Mouse (Mus musculus) spleen, adult 2 months (tissue): ENCODE measurements around the gene Nectin2. TPM values are rescaled to one million over a fixed set of nuclear protein-coding genes. Genes with fewer than 3 reads are reported as not detected.

ENCODE experiments used
- DNase-seq, 2 experiments: peaks; one replicate each; pipeline versions ENCODE4 v3.0.0 to v3.0.0-alpha.2; 2012 to 2021; ENCODE audit warnings: low spot score in 2 of 2, low read depth in 1 of 2
- H3K27ac ChIP-seq: fragments of 200-500 bp; 2 replicates; pipeline ENCODE4 v1.5.1; 2012; ENCODE audit warnings: low read length, inconsistent platforms; ENCODE audit not compliant: insufficient read depth
- H3K27me3 ChIP-seq: fragments of 200-500 bp; 2 replicates; pipeline ENCODE4 v1.6.1; 2012; ENCODE audit warnings: mild to moderate bottlenecking, moderate library complexity, low read length, inconsistent platforms; ENCODE audit not compliant: control insufficient read depth, insufficient read depth
- H3K36me3 ChIP-seq: fragments of 200-500 bp; 2 replicates; pipeline ENCODE4 v1.6.1; 2012; ENCODE audit warnings: mild to moderate bottlenecking, low read length, inconsistent platforms; ENCODE audit not compliant: control insufficient read depth, insufficient read depth
- H3K4me1 ChIP-seq: fragments of 200-500 bp; 2 replicates; pipeline ENCODE4 v1.6.1; 2011; ENCODE audit warnings: inconsistent platforms; ENCODE audit not compliant: control insufficient read depth, insufficient read depth, insufficient read length
- H3K4me3 ChIP-seq: fragments of 200-500 bp; 2 replicates; pipeline ENCODE4 v1.5.1; 2011; ENCODE audit warnings: mild to moderate bottlenecking, inconsistent platforms; ENCODE audit not compliant: insufficient read depth, insufficient read length; ENCODE audit errors: extremely low read depth
- CTCF ChIP-seq: fragments of 200-500 bp; IDR thresholded peaks from 2 replicates; pipeline ENCODE4 v1.5.1; 2011; ENCODE audit warnings: mild to moderate bottlenecking, inconsistent platforms; ENCODE audit not compliant: insufficient read depth, insufficient read length, insufficient replicate concordance; ENCODE audit errors: extremely low read depth
- POLR2A ChIP-seq: fragments of 200-500 bp; IDR thresholded peaks from 2 replicates; pipeline ENCODE4 v1.6.1; 2011; ENCODE audit warnings: low read depth, low read length, inconsistent platforms
- WGBS: fragments of 180-500 bp; shearing (Covaris S2); methylation state at CpG from one replicate; pipeline ENCODE4 v1.1.7; 2018; 5-methylcytosine and 5-hydroxymethylcytosine counted together
- polyA plus RNA-seq: library from polyadenylated mRNA; depleted of rRNA; stranded (reverse); fragments of >200 nt; gene quantifications from 2 replicates; pipeline ENCODE4 v1.2.3, GENCODE M21; 2012

The Nectin2 gene
- polyA plus RNA-seq, 1 experiment, result 24.4 TPM

DNA sequence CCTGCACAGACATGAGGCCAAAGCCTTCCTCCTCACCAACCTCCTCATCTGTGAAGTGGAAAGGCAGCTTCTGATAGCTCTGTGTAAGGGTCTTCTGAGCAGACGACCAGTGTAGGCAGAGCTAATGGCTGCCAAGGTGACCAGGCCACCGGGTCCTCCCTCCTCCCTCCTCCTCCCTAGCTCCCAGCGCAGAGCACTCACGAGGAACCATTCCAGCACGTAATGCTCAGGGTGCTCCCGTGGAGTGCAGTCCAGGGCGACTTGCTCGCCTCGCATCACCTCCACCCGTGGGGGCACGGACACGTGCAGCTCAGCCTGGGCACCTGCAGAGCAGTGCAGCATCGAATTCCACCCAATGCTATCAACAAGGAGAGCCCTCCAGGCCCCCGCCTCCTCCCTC, 18.0 kb upstream of the Nectin2 start:
- DNase-seq, result no peak
- Histone ChIP-seq H3K36me3 (no peaks in the 10 kb centered on the region), H3K27me3 (peaks cover 15% of the 10 kb centered on the region), H3K4me3 (no peak overlapping the region), H3K4me1 (peaks cover 8% of the 10 kb centered on the region), H3K27ac (no peak overlapping the region)
- 89% methylated on average over 14 of the region's 14 CpGs for WGBS
- TF ChIP-seq CTCF (no peak), POLR2A (no peak)

- Histone ChIP-seq H3K27ac (no peak overlapping the region), H3K27me3 (0 out of 2 replicates have a peak, but pooled peaks cover 5% of the 10 kb centered on the region), H3K4me3 (no peak overlapping the region), H3K36me3 (no peaks in the 10 kb centered on the region), H3K4me1 (no peaks in the 10 kb centered on the region; the same call in 1 of the 2 replicates)
- no peak for TF ChIP-seq CTCF
- no peak for TF ChIP-seq POLR2A
- WGBS, result 85% methylated on average over 9 of the region's 9 CpGs
- DNase-seq, result no peak
These were observed 14.3 kb upstream of the Nectin2 start for GRCm38 (mm10) chr7:19764581-19764980.

DNA sequence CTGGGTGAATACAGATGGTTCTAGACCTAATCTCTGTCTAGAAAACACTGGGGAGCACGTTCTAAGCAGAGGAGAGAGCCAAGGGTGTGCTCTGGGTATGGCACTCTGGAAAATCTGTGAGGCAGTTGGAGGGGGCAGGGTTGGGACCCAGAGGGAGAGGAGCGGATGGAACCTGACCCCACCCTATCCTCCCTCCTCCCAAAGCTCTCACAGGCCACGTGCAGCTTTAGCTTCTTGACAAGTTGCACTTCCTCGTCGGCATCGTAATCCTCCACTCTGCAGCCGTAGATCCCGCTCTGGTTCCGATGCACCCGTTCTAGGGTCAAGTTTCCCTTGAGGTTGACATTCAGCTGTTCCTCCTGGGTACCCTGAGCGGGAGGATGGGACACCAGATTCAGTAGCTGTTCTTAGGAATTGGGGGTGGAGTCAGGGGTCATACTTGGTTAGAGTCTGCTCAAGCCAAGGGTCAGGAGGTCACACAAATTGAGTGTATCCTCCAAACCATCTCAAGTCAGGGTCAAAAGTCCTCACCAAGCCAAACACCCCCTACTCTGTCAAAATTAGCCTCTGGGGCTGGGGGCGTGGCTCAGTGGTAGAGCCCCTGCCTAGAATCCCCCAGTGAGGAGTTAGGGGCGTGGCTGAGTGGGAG, 13.7 kb upstream of the Nectin2 start:
- Histone ChIP-seq H3K27me3 (0 out of 2 replicates have a peak, but pooled peaks cover 2% of the 10 kb centered on the region), H3K27ac (no peak overlapping the region)
- 85% methylated on average over 13 of the region's 13 CpGs for WGBS

GRCm38 (mm10) chr7:19762283-19762682, 12.0 kb upstream of the Nectin2 start:
- H3K36me3 ChIP-seq, result no peaks in the 10 kb centered on the region
- no peak for TF ChIP-seq CTCF
- no peak for TF ChIP-seq POLR2A
- 93% methylated on average over 11 of the region's 11 CpGs for WGBS
- no peak overlapping the region for H3K4me3 ChIP-seq
- DNase-seq, result no peak
- H3K27ac ChIP-seq, result no peak overlapping the region
- H3K27me3 ChIP-seq, result no peaks in the 10 kb centered on the region
- no peaks in the 10 kb centered on the region for H3K4me1 ChIP-seq

More for the DNA sequence above, 13.7 kb upstream of the Nectin2 start:
- DNase-seq, result no peak
- TF ChIP-seq POLR2A, result no peak
- no peak for TF ChIP-seq CTCF
- Histone ChIP-seq H3K4me1 (no peaks in the 10 kb centered on the region), H3K36me3 (no peaks in the 10 kb centered on the region), H3K4me3 (no peak overlapping the region)

DNA sequence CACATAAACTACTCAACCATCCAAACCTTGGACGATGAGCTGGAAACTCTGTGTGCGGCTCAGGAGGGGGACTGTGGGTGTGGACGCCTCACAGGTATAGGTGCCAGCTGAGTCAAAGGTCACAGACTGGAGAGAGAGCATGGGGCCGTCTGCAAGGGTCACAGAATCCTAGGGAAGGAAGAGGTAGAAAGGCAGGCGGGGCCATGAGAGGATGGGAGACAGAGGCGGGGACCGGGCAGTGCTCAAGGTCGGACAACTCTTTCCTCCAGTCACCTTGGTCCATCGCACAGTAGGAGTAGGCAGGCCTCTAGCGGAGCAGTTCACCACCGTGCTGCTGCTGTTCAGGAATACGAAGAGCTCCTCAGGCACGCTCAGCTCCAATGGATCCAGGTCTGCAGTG, 9.7 kb upstream of the Nectin2 start:
- Histone ChIP-seq H3K27ac (no peak overlapping the region), H3K4me1 (no peaks in the 10 kb centered on the region), H3K4me3 (no peak overlapping the region), H3K36me3 (no peaks in the 10 kb centered on the region), H3K27me3 (no peaks in the 10 kb centered on the region)
- no peak for DNase-seq
- WGBS, result 82% methylated on average over 13 of the region's 13 CpGs
- TF ChIP-seq POLR2A (no peak), CTCF (no peak)

DNA sequence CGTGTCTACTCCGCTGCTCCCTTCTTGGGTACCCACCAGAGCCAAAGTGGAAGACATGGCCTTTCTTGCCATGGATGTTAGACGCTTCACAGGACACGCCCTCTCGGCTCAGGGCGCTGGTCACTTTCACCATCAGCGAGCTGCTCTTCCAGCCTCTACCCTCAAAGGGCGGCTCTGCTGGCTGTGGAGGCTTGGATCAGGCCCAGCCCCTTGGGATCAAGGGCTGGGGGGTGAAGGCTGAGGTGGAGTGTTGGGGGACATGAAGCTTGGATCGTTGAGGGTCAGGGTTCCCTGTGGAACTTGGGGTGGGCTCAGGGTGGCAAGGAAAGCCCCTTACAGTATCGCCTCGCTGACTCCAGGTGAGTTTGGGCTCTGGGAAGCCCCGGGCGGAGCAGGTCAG, 8.3 kb upstream of the Nectin2 start:
- no peaks in the 10 kb centered on the region for H3K36me3 ChIP-seq
- no peaks in the 10 kb centered on the region for H3K27me3 ChIP-seq
- no peaks in the 10 kb centered on the region for H3K4me1 ChIP-seq
- no peak for TF ChIP-seq POLR2A
- no peak for TF ChIP-seq CTCF
- DNase-seq, result no peak
- WGBS, result 93% methylated on average over 13 of the region's 13 CpGs
- H3K27ac ChIP-seq, result no peak overlapping the region
- H3K4me3 ChIP-seq, result no peak overlapping the region

DNA sequence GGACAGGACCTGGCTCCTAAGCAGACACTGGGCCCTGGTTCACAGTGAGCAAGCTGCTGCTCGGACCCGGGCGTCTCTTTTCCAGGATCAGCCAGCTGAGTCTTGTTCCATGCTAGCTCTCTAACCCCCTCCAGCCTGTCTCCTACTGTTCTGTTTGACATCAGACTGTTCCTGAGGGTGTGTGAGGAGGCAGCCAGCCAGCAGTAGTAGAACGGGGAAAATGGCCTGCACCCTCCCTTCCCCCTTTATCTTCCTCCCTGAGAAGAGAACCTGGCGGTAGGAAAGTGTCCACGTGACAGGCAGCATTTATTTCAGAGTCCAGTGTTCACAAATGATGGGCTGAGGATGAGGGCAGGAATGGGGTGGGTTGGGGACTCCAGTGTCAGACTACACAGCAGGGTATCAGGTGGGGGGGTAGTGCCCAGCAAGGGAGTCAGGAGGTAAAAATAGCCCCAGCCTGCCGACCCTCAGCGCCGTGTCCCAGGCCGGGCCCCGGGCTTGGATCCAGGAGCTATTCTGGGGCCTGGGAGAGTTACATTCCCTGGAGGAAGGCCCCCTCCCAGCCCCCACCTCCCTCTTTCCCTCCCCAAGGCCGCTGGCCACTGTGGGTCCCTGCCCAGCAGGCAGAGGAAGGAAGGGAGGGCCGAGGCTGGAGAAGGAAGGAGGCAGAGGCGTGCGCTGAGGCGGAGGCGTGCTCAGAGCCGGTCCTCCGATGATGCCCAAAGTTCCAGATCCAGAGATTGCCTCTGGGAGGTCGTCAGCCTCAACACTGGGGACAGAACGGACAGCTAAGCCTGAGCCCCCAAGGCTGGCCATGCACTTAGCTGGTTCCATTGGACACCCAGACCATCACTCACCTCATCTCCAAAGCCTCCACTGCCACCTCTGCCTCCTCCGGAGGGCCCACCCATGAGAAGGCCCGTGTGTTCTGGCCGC, 5.8 kb upstream of the Nectin2 start:
- Histone ChIP-seq H3K27me3 (no peaks in the 10 kb centered on the region), H3K27ac (peak overlapping the region; percentile 40), H3K4me1 (no peaks in the 10 kb centered on the region), H3K4me3 (no peak overlapping the region), H3K36me3 (no peaks in the 10 kb centered on the region)
- no peak for TF ChIP-seq POLR2A
- no peak for TF ChIP-seq CTCF
- 34% methylated on average over 24 of the region's 24 CpGs for WGBS
- no peak for DNase-seq
